ENCODE assay signal across 23 mouse cellular contexts in the genomic region with DNA sequence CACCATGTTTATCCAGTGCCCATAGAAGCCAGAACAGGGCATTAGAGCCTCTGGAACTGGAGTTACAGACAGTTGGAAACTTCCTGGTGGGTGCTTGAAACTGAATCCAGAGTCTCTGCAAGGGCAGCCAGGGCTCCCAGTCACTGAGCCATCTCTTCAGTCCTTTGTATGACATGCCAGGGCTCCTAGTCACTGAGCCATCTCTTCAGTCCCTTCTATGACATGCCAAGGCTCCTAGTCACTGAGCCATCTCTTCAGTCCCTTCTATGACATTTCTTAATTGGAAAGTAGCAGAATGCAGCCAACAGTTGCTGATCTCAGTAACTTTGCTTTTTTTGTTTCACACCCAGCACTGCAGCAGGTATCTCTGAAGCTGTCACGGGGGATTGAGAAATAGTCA. TPM values are rescaled to one million over a fixed set of nuclear protein-coding genes. Genes with fewer than 3 reads are reported as not detected.
"Had no signal": no experiment of that assay in that cellular context is flagged by ENCODE, and none has a peak within 500 bp of the region (broad histone marks: within the 10 kb centered on the region; RNA-seq: fewer than 3 reads in every experiment).

No protein-coding gene starts in this region.

- H3K27ac ChIP-seq: lung, embryonic 15.5 days; macrophage; midbrain, embryonic 13.5 days; midbrain, embryonic 15.5 days; neural tube, embryonic 12.5 days; stomach, embryonic 15.5 days; stomach, postnatal 0 days had no signal

- H3K4me2 ChIP-seq: lung, embryonic 15.5 days; midbrain, embryonic 11.5 days; midbrain, embryonic 13.5 days; midbrain, embryonic 15.5 days; neural tube, embryonic 12.5 days; stomach, embryonic 15.5 days had no signal

- DNase-seq: lung, adult 2 months; lung, postnatal 14 days; lung, postnatal 36 days; right cerebral cortex, postnatal 14 days; thymus, adult 2 months; thymus, postnatal 25 days; thymus, postnatal 4 days had no signal

- ATAC-seq: lung, postnatal 0 days; midbrain, embryonic 13.5 days; midbrain, embryonic 15.5 days had no signal

- H3K4me3 ChIP-seq: lung, embryonic 15.5 days; midbrain, embryonic 13.5 days; midbrain, embryonic 15.5 days; neural tube, embryonic 12.5 days; stomach, embryonic 15.5 days had no signal

- H3K27me3 ChIP-seq: lung, embryonic 15.5 days; midbrain, embryonic 13.5 days; midbrain, embryonic 15.5 days; neural tube, embryonic 12.5 days; stomach, embryonic 15.5 days had no signal

- H3K9me3 ChIP-seq: lung, embryonic 15.5 days; midbrain, embryonic 13.5 days; midbrain, embryonic 15.5 days; neural tube, embryonic 12.5 days; stomach, embryonic 15.5 days had no signal

- H3K9ac ChIP-seq: lung, embryonic 15.5 days; midbrain, embryonic 13.5 days; midbrain, embryonic 15.5 days; neural tube, embryonic 12.5 days; stomach, embryonic 15.5 days had no signal

- H3K4me1 ChIP-seq: lung, embryonic 15.5 days; megakaryocyte, embryonic 14.5 days; midbrain, embryonic 13.5 days; midbrain, embryonic 15.5 days; neural tube, embryonic 12.5 days; stomach, embryonic 15.5 days had no signal

- H3K36me3 ChIP-seq: lung, embryonic 15.5 days; midbrain, embryonic 13.5 days; midbrain, embryonic 15.5 days; neural tube, embryonic 12.5 days; stomach, embryonic 15.5 days had no signal

RNA-seq across cellular contexts. Expression of gene Aqp8, which starts 20.0 kb away (rescaled TPM):
- total RNA-seq: megakaryocyte progenitor cell, adult 5-6 weeks; midbrain, postnatal 0 days; monocyte, adult 5-6 weeks; neutrophil, adult 5-6 weeks had no signal
- polyA plus RNA-seq: lung, embryonic 15.5 days; lung, postnatal 0 days; macrophage; midbrain, embryonic 13.5 days; midbrain, embryonic 15.5 days; midbrain, postnatal 0 days; neural tube, embryonic 14.5 days; urinary bladder, adult 2 months had no signal

RNA-seq across cellular contexts. Expression of gene Zkscan2, which starts 58.2 kb away (rescaled TPM):
- total RNA-seq: monocyte, adult 5-6 weeks; neutrophil, adult 5-6 weeks had no signal
- polyA plus RNA-seq: macrophage; thymus, adult 2 months had no signal
